Mouse (Mus musculus) left cerebral cortex, postnatal 10 days (tissue): ENCODE results near the gene Arl2. TPM values are rescaled to one million over a fixed set of nuclear protein-coding genes. Genes with fewer than 3 reads are reported as not detected.

Source experiments
- DNase-seq, 2 experiments: peaks; one replicate each; pipeline ENCODE4 v3.0.0; 2021 to 2022; ENCODE audit warnings: low spot score in 2 of 2, mixed read lengths in 1 of 2; ENCODE audit errors: extremely low spot score in 1 of 2
- intact Hi-C: fragments of 180-260 bp; cut with DNase I; formaldehyde crosslinking; loops from one replicate; pipeline ENCODE4 v1.15.1; 2025
- total RNA-seq, 2 experiments: library from RNA; stranded (reverse); gene quantifications; 2 replicates each; pipeline ENCODE4 v1.2.3; 2021

Gene Arl2
- total RNA-seq, 2 experiments from 2014 or later, result 58.2 to 59.9 TPM

- no peak for DNase-seq
- intact Hi-C loops, result no loop called here
Measured at GRCm38 (mm10) chr19:6094119-6094518, 47.2 kb downstream of the Arl2 start, which contains the start of gene AC131692.1. Gene AC131692.1 (plus strand): TSS chr19:6094419.

GRCm38 (mm10) chr19:6088841-6089240, 52.5 kb downstream of the Arl2 start:
- no peak for DNase-seq
- intact Hi-C loops, result no loop called here

- intact Hi-C loops, result no loop called here
Measured at GRCm38 (mm10) chr19:6085417-6085879, 55.9 kb downstream of the Arl2 start.

GRCm38 (mm10) chr19:6084478-6085248, 56.7 kb downstream of the Arl2 start, which contains the start of the genes Zfpl1 and Cdca5:
Gene Zfpl1 (minus strand): TSS chr19:6084956.
Gene Cdca5 (plus strand): TSS chr19:6084983.
- intact Hi-C loops, result no loop called here
- DNase-seq, result peak; percentile 97

More at GRCm38 (mm10) chr19:6085417-6085879, 55.9 kb downstream of the Arl2 start:
- DNase-seq, result peak in 1 of 2 experiments; percentile 69

Other genes with a start within 250 kb of the Arl2 start
- 1 to 10 TPM; 6.5 to 8.1 TPM for gene Tigd3, start 247.4 kb downstream of the Arl2 start, total RNA-seq
- 10 to 100 TPM; 76.8 to 80.7 TPM for gene Dpf2, start 228.5 kb downstream of the Arl2 start, total RNA-seq
- 1 to 10 TPM; 8.3 to 9.8 TPM for gene Cdc42ep2, start 216.7 kb downstream of the Arl2 start, total RNA-seq
- 10 to 100 TPM in 1 of 2 experiments, 1 to 10 TPM in 1; 8.0 to 10.7 TPM for gene Pola2, start 177.3 kb downstream of the Arl2 start, total RNA-seq
- not detected for gene Slc22a20, start 155.4 kb downstream of the Arl2 start, total RNA-seq
- gene Capn1, start 125.7 kb downstream of the Arl2 start, total RNA-seq, result 10 to 100 TPM; 18.2 to 19.3 TPM
- gene Syvn1, start 95.0 kb downstream of the Arl2 start, total RNA-seq, result 10 to 100 TPM; 39.3 to 40.2 TPM
- 10 to 100 TPM; 43.3 to 45.3 TPM for gene Mrpl49, start 83.8 kb downstream of the Arl2 start, total RNA-seq
- 100 to 1,000 TPM; 698 to 713 TPM for gene Fau, start 83.7 kb downstream of the Arl2 start, total RNA-seq
- gene Znhit2, start 80.4 kb downstream of the Arl2 start, total RNA-seq, result 10 to 100 TPM; 37.0 to 41.3 TPM
- gene Tm7sf2, start 73.2 kb downstream of the Arl2 start, total RNA-seq, result 10 to 100 TPM; 61.5 to 63.8 TPM
- gene Vps51, start 64.3 kb downstream of the Arl2 start, total RNA-seq, result 10 to 100 TPM; 90.8 to 94.8 TPM
- not detected for gene Tmem262, start 61.5 kb downstream of the Arl2 start, total RNA-seq
- gene Gm28374, start 59.3 kb downstream of the Arl2 start, total RNA-seq, result not detected
- 10 to 100 TPM; 36.3 to 37.9 TPM for gene Zfpl1, start 56.6 kb downstream of the Arl2 start, total RNA-seq
- gene Cdca5, start 56.6 kb downstream of the Arl2 start, total RNA-seq, result under 1 TPM; 0.90 to 0.95 TPM
- gene AC131692.1, start 47.1 kb downstream of the Arl2 start, total RNA-seq, result not detected
- under 1 TPM; 0.13 to 0.18 TPM for gene Naaladl1, start 35.8 kb downstream of the Arl2 start, total RNA-seq
- gene Sac3d1, start 22.9 kb downstream of the Arl2 start, total RNA-seq, result 10 to 100 TPM; 23.0 to 24.7 TPM
- 10 to 100 TPM; 39.1 to 41.3 TPM for gene Snx15, start 13.2 kb downstream of the Arl2 start, total RNA-seq
- under 1 TPM in 1 of 2 experiments, not detected in 1; 0.43 TPM for gene Batf2, start 565 bp downstream of the Arl2 start, total RNA-seq
- gene Majin, start 42.8 kb upstream of the Arl2 start, total RNA-seq, result not detected
- gene Gpha2, start 84.8 kb upstream of the Arl2 start, total RNA-seq, result not detected
- 100 to 1,000 TPM; 214 to 224 TPM for gene Ppp2r5b, start 94.3 kb upstream of the Arl2 start, total RNA-seq
- gene Atg2a, start 100.1 kb upstream of the Arl2 start, total RNA-seq, result 10 to 100 TPM; 32.9 to 34.9 TPM
- gene Ehd1, start 135.2 kb upstream of the Arl2 start, total RNA-seq, result 10 to 100 TPM; 45.0 to 49.0 TPM
- gene Cdc42bpg, start 164.9 kb upstream of the Arl2 start, total RNA-seq, result 1 to 10 TPM; 2.6 to 4.8 TPM
- gene Men1, start 193.4 kb upstream of the Arl2 start, total RNA-seq, result 10 to 100 TPM; 65.8 to 66.4 TPM
- gene Map4k2, start 199.6 kb upstream of the Arl2 start, total RNA-seq, result 10 to 100 TPM; 72.1 to 80.9 TPM
- 100 to 1,000 TPM; 178 to 194 TPM for gene Sf1, start 222.1 kb upstream of the Arl2 start, total RNA-seq
- 10 to 100 TPM; 17.0 to 17.1 TPM for gene Pygm, start 242.9 kb upstream of the Arl2 start, total RNA-seq